Mouse (Mus musculus): ENCODE measurements around the gene Krt1. TPM values are rescaled to one million over a fixed set of nuclear protein-coding genes. Genes with fewer than 3 reads are reported as not detected.

The Krt1 gene
- polyA plus RNA-seq (2012; rRNA removed; ENCODE audit: low replicate concordance): 0.05 and 0.08 TPM in 2 replicates

DNA sequence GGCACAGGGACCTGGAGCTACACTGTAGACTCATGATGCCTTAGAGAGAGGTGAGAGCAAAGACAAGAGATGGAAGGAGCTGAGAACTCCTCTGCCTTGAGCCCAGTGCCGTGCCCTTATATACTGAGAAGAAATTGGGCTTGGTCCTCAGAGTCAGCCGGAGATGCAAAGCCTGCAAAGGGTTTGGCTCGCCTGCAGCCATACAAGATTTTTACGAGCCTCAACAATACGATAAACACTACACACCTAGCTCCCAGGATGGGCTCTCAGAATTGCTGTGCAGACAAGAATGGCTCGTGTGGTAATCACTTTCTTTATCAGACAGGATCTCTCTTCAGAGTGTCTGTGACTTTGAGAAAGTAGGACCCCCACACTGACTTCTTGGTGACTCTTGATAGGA, at the start of gene Krt1:
Gene Krt1, minus strand, starts transcription at position 101 of the 400 bp plus-strand sequence.

DNA sequence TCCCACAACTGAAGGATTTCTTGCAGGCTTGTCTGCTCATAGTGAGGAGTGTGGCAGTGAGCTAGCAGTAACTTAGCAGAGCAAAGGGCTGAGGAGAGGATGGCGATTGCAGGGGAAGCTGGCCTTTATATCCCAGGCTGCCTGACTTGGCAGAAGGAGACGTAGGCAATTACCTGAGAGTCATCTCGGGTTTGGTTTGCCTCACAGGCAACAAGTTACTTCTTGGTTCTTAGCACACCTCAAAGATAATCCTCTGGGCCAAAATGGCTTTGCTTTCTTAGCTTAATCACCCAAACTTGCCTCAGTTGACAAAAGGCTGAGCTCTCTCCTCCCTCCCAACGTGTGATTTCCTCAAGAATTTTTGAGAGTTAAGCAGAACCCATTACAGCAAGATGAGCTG, 42.2 kb upstream of the Krt1 start, which contains the start of gene Krt76:
Gene Krt76, minus strand, starts transcription at position 101 of the 400 bp plus-strand sequence.

DNA sequence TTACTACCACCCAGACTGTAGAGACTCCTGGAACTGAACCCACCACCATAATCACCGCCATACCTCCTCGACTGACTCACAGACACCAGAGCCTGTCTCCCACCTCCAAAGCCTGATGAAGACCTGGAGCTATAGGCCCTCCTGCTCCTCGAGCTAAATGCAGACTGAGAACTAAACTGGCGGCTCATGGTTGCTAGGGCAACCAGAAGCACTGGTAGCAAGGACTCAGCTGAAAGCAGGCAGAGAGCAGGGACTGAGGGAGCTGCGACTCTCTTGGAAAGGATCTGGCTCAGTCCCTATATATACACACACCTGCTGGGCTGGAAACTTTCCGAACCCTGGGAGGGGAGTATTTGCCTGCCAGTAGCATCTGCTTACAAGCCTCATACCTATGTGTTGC, 18.8 kb upstream of the Krt1 start, which contains the start of gene Krt77:
Gene Krt77, minus strand, starts transcription at position 275 of the 400 bp plus-strand sequence.

DNA sequence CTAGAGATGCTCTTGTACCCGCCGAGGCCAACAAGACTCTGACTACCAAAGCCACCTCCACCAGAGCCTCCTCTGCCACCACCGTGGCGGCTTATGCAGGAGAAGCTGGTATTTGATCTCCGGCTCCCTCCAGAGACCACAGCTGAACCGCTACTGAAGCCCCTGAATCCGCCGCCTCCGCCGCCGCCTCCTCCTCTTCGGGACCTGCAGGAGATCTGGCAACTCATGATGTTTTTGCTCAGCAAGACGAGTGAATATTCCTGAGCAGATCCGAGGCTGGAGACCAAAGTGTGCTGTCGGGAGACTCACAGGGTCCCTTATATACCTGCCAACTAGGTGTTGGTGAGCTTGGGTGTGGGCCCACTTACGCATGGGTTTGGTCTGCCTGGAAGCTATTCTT, 32.7 kb downstream of the Krt1 start, which contains the start of gene Krt2:
Gene Krt2, minus strand, starts transcription at position 295 of the 400 bp plus-strand sequence.

DNA sequence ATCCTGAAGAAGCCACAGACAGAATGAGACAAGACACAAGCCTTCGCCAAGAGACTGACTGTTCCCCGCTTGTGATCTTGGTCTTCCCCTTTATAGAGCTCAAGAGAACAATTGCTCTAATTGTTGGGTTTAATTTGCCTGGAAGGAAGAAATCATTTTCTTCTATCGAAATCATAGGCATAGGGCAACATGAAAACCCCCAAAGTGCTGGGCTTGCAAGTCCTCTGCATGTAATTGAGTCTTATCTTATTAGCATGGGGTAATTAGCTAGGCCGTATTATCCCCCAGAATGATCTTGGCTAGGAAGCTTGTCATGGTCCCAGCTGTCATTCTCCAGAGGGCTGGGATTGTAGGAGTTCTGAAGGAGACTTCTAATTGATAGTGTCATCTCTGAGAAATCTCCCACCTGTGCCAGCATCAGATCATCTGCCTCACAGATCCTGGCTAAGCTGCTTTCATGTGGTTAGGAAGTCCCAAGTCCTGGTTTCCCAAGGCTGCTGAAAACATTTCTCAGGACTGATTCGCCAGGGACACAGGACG, 48.2 kb downstream of the Krt1 start, which contains the start of gene Krt73:
Gene Krt73, minus strand, starts transcription at position 51 of the 540 bp plus-strand sequence.

Other genes starting within 250 kb of the Krt1 start
- gene Gm5414, start 222.6 kb downstream of the Krt1 start, polyA plus RNA-seq (2012; rRNA removed; ENCODE audit: low replicate concordance): not detected in 2 replicates
- not detected in 2 replicates for gene Gm5478, start 203.4 kb downstream of the Krt1 start, polyA plus RNA-seq (2012; rRNA removed; ENCODE audit: low replicate concordance)
- not detected in 2 replicates for gene Krt6b, start 170.5 kb downstream of the Krt1 start, polyA plus RNA-seq (2012; rRNA removed; ENCODE audit: low replicate concordance)
- gene Krt6a, start 156.5 kb downstream of the Krt1 start, polyA plus RNA-seq (2012; rRNA removed; ENCODE audit: low replicate concordance): not detected in 2 replicates
- not detected in 2 replicates for gene Krt5, start 137.9 kb downstream of the Krt1 start, polyA plus RNA-seq (2012; rRNA removed; ENCODE audit: low replicate concordance)
- gene Krt71, start 107.7 kb downstream of the Krt1 start, polyA plus RNA-seq (2012; rRNA removed; ENCODE audit: low replicate concordance): not detected in 2 replicates
- gene Krt72, start 64.3 kb downstream of the Krt1 start, polyA plus RNA-seq (2012; rRNA removed; ENCODE audit: low replicate concordance): not detected in 2 replicates
- not detected in 2 replicates for gene Krt73, start 48.4 kb downstream of the Krt1 start, polyA plus RNA-seq (2012; rRNA removed; ENCODE audit: low replicate concordance)
- gene Krt2, start 32.6 kb downstream of the Krt1 start, polyA plus RNA-seq (2012; rRNA removed; ENCODE audit: low replicate concordance): 0.05 TPM in 1 of 2 replicates, not detected in the other
- gene Krt77, start 18.9 kb upstream of the Krt1 start, polyA plus RNA-seq (2012; rRNA removed; ENCODE audit: low replicate concordance): not detected in 2 replicates
- not detected in 2 replicates for gene Krt76, start 42.1 kb upstream of the Krt1 start, polyA plus RNA-seq (2012; rRNA removed; ENCODE audit: low replicate concordance)
- 0.13 and 0.23 TPM in 2 replicates for gene Krt4, start 73.9 kb upstream of the Krt1 start, polyA plus RNA-seq (2012; rRNA removed; ENCODE audit: low replicate concordance)
- gene Krt79, start 89.5 kb upstream of the Krt1 start, polyA plus RNA-seq (2012; rRNA removed; ENCODE audit: low replicate concordance): 0.28 and 0.77 TPM in 2 replicates
- 0.33 TPM in 1 of 2 replicates, not detected in the other for gene Krt78, start 103.5 kb upstream of the Krt1 start, polyA plus RNA-seq (2012; rRNA removed; ENCODE audit: low replicate concordance)
- gene Krt8, start 153.7 kb upstream of the Krt1 start, polyA plus RNA-seq (2012; rRNA removed; ENCODE audit: low replicate concordance): 1,185 and 2,156 TPM in 2 replicates
- 98.5 and 151 TPM in 2 replicates for gene Krt18, start 177.4 kb upstream of the Krt1 start, polyA plus RNA-seq (2012; rRNA removed; ENCODE audit: low replicate concordance)
- gene Eif4b, start 223.0 kb upstream of the Krt1 start, polyA plus RNA-seq (2012; rRNA removed; ENCODE audit: low replicate concordance): 25.6 and 27.2 TPM in 2 replicates
- gene Tns2, start 249.6 kb upstream of the Krt1 start, polyA plus RNA-seq (2012; rRNA removed; ENCODE audit: low replicate concordance): 35.9 and 54.0 TPM in 2 replicates